Mouse (Mus musculus): Measurements from ENCODE around the gene Pde10a.
A peak's percentile ranks its signal among the peaks of the same experiment; 100 is the strongest.

The Pde10a gene

GRCm38 (mm10) chr17:8525971-8526740 is 984 bp downstream of the Pde10a start:
- no peak for DNase-seq

GRCm38 (mm10) chr17:8526815-8527261 is 1.7 kb downstream of the Pde10a start:
- DNase-seq: no peak

- DNase-seq: no peak
Observed at GRCm38 (mm10) chr17:8528641-8529040, 3.5 kb downstream of the Pde10a start.

GRCm38 (mm10) chr17:8532609-8533008 is 7.4 kb downstream of the Pde10a start:
- DNase-seq: no peak

- DNase-seq: no peak
Observed at GRCm38 (mm10) chr17:8533828-8534227, 8.7 kb downstream of the Pde10a start.

- DNase-seq: peak in 1 of 2 experiments; percentile 11
Observed at GRCm38 (mm10) chr17:8536522-8536921, 11.3 kb downstream of the Pde10a start.

GRCm38 (mm10) chr17:8538102-8538501 is 12.9 kb downstream of the Pde10a start:
- no peak for DNase-seq

GRCm38 (mm10) chr17:8541974-8542538 is 16.9 kb downstream of the Pde10a start:
- peak in 1 of 2 experiments; percentile 10 for DNase-seq

GRCm38 (mm10) chr17:8546366-8546765 is 21.2 kb downstream of the Pde10a start:
- no peak for DNase-seq

- no peak for DNase-seq
Observed at GRCm38 (mm10) chr17:8548733-8549132, 23.6 kb downstream of the Pde10a start.

GRCm38 (mm10) chr17:8551641-8552040 is 26.5 kb downstream of the Pde10a start:
- DNase-seq: no peak

GRCm38 (mm10) chr17:8552346-8553035 is 27.3 kb downstream of the Pde10a start:
- DNase-seq: no peak

- no peak for DNase-seq
Observed at GRCm38 (mm10) chr17:8553601-8554000, 28.4 kb downstream of the Pde10a start.

GRCm38 (mm10) chr17:8554219-8554618 is 29.0 kb downstream of the Pde10a start:
- DNase-seq: no peak

GRCm38 (mm10) chr17:8555785-8556184 is 30.6 kb downstream of the Pde10a start:
- no peak for DNase-seq

GRCm38 (mm10) chr17:8556223-8556622 is 31.1 kb downstream of the Pde10a start:
- DNase-seq: no peak

GRCm38 (mm10) chr17:8557926-8558325 is 32.8 kb downstream of the Pde10a start:
- DNase-seq: no peak

- DNase-seq: no peak
Observed at GRCm38 (mm10) chr17:8562101-8562885, 37.1 kb downstream of the Pde10a start.

GRCm38 (mm10) chr17:8562886-8563280 is 37.7 kb downstream of the Pde10a start:
- DNase-seq: no peak

- DNase-seq: no peak
Observed at GRCm38 (mm10) chr17:8566850-8567249, 41.7 kb downstream of the Pde10a start, which contains the start of gene Gm17087. TSS of gene Gm17087 (minus strand) at chr17:8566950.

GRCm38 (mm10) chr17:8573542-8574260 is 48.5 kb downstream of the Pde10a start:
- DNase-seq: no peak

- no peak for DNase-seq
Observed at GRCm38 (mm10) chr17:8580360-8580759, 55.2 kb downstream of the Pde10a start.
